Mouse (Mus musculus) layer of hippocampus, adult 2 months (tissue): ENCODE results near the gene Optn. TPM values are rescaled to one million over a fixed set of nuclear protein-coding genes. Genes with fewer than 3 reads are reported as not detected.

Experiments used
- DNase-seq, 2 experiments: peaks; one replicate each; pipeline ENCODE4 v3.0.0; 2022; ENCODE audit warnings: low spot score in 2 of 2
- H3K27ac ChIP-seq: fragments of 200-600 bp; 2 replicates; pipeline ENCODE4 v1.8.1; 2022
- H3K4me3 ChIP-seq: fragments of 200-600 bp; 2 replicates; pipeline ENCODE4 v1.8.1; 2022; ENCODE audit warnings: mild to moderate bottlenecking
- CTCF ChIP-seq: fragments of 200-600 bp; conservative IDR thresholded peaks from 2 replicates; pipeline ENCODE4 v1.8.1; 2022; ENCODE audit warnings: antibody characterized with exemption, mild to moderate bottlenecking, moderate library complexity
- total RNA-seq, 2 experiments: library from RNA; stranded (reverse); gene quantifications; 2 replicates each; pipeline ENCODE4 v1.2.3; 2021

The Optn gene
- total RNA-seq, 2 experiments from 2014 or later, result 13.5 to 14.1 TPM

GRCm38 (mm10) chr2:5012491-5013324 is 51.1 kb downstream of the Optn start, which contains the start of gene Mcm10:
Gene Mcm10 (minus strand): TSS chr2:5012791.
- peak; percentile 92 to 93 for DNase-seq
- no peak for TF ChIP-seq CTCF
- Histone ChIP-seq H3K27ac (no peak within 1 kb of the TSS), H3K4me3 (peak within 1 kb of the TSS; percentile 59)

GRCm38 (mm10) chr2:5011898-5012490 is 51.9 kb downstream of the Optn start:
- H3K4me3 ChIP-seq, result peak overlapping the region; percentile 59
- no peak for DNase-seq
- TF ChIP-seq CTCF, result no peak
- H3K27ac ChIP-seq, result no peak overlapping the region

GRCm38 (mm10) chr2:5007107-5007506 is 56.7 kb downstream of the Optn start:
- Histone ChIP-seq H3K4me3 (no peak overlapping the region), H3K27ac (no peak overlapping the region)
- no peak for DNase-seq
- no peak for TF ChIP-seq CTCF

- no peak overlapping the region for H3K27ac ChIP-seq
- no peak overlapping the region for H3K4me3 ChIP-seq
- no peak for TF ChIP-seq CTCF
- no peak for DNase-seq
Measured at GRCm38 (mm10) chr2:5001266-5001665, 62.6 kb downstream of the Optn start.

- DNase-seq, result no peak
- no peak overlapping the region for H3K4me3 ChIP-seq
- peak; percentile 57 for TF ChIP-seq CTCF
- no peak overlapping the region for H3K27ac ChIP-seq
Measured at GRCm38 (mm10) chr2:4998905-4999304, 64.9 kb downstream of the Optn start.

- no peak for DNase-seq
- H3K4me3 ChIP-seq, result no peak overlapping the region
- TF ChIP-seq CTCF, result no peak
- H3K27ac ChIP-seq, result no peak overlapping the region
Measured at GRCm38 (mm10) chr2:4996421-4996824, 67.4 kb downstream of the Optn start.

- DNase-seq, result no peak
- H3K4me3 ChIP-seq, result no peak overlapping the region
Measured at GRCm38 (mm10) chr2:4995646-4996045, 68.2 kb downstream of the Optn start.

GRCm38 (mm10) chr2:4994436-4994835 is 69.4 kb downstream of the Optn start:
- DNase-seq, result no peak
- Histone ChIP-seq H3K27ac (no peak overlapping the region), H3K4me3 (no peak overlapping the region)
- TF ChIP-seq CTCF, result no peak

More at GRCm38 (mm10) chr2:4995646-4996045, 68.2 kb downstream of the Optn start:
- TF ChIP-seq CTCF, result no peak
- H3K27ac ChIP-seq, result no peak overlapping the region

- peak overlapping the region; percentile 59 for H3K27ac ChIP-seq
- H3K4me3 ChIP-seq, result no peak overlapping the region
- TF ChIP-seq CTCF, result no peak
Measured at GRCm38 (mm10) chr2:4993584-4993983, 70.3 kb downstream of the Optn start.

GRCm38 (mm10) chr2:4988826-4989424 is 74.9 kb downstream of the Optn start:
- DNase-seq, result no peak
- H3K4me3 ChIP-seq, result no peak overlapping the region
- no peak overlapping the region for H3K27ac ChIP-seq
- peak; percentile 40 for TF ChIP-seq CTCF

More at GRCm38 (mm10) chr2:4993584-4993983, 70.3 kb downstream of the Optn start:
- DNase-seq, result peak; percentile 42 to 43

- DNase-seq, result no peak
- Histone ChIP-seq H3K27ac (no peak overlapping the region), H3K4me3 (no peak overlapping the region)
- no peak for TF ChIP-seq CTCF
Measured at GRCm38 (mm10) chr2:4987388-4988180, 76.3 kb downstream of the Optn start.

- Histone ChIP-seq H3K27ac (no peak overlapping the region), H3K4me3 (no peak overlapping the region)
- TF ChIP-seq CTCF, result no peak
- no peak for DNase-seq
Measured at GRCm38 (mm10) chr2:4986798-4987197, 77.1 kb downstream of the Optn start.
